Mouse (Mus musculus): ENCODE measurements around the gene Myt1l.

Gene Myt1l

DNA sequence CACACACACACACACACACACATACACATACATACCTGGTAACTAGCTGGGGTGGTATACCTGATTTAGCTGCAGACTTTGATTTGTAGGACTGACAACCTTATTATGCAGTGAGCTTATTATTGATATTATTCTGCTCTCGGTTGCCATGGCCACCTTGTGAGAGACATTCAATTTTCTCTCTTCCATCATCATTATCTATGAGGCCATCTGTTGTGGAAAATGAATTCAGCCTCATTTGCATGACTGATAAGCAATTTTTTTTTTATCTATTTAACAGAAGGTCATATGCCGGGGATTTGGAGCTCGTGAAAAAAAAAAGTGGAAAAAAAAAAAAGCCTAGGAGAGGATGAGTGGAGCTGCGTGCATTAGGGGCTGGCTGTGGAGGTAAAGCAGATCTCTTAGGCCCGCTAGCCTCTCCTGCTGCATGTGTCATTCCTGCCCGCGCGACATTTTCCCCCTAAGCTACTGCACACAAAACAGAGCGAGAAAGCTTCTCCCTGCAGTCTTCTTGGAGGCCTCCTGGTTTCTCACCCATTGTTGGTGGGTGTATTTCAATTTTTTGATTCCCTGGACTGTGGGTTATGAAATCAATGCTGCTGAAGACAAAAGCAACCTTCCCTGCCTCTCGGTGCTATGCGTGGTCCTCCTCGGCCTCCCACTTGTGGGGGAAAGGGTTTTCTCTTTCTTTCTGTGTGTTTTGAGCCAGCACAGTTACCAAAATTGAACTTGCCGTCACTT lies at the start of gene Myt1l:
Gene Myt1l, plus strand, starts transcription at position 354 of the 741 bp plus-strand sequence.
- peak; percentile 39 for DNase-seq

DNA sequence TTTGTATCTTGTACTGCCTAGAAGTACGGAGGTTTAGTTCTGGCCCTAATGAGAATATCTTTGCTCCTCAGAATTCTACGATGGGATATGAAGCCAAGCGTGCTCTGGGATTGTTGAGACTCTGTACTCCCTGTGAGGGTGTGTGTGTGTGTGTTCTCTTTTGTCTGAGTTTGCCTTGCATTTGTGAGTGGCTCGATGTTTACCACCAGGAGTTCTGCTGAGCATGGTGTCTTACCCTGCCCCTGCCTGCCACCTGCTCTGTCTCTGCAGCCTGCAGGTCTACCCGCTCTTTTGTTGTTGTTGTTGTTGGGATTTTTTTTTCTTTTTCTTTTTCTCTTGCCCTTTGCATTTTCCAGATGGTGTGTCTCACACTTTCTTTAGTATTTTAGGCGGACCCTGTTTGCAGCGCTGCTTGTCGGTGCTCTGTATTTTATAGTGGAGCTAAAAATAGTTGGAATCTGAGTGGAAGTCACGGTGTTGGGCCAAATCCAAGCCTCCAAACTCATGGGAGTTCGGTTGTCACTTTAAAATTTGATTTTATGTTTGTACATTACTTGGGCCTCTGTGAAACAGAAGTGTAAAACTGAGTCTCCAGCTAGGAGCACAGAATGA lies 41.7 kb upstream of the Myt1l start:
- DNase-seq: no peak

DNA sequence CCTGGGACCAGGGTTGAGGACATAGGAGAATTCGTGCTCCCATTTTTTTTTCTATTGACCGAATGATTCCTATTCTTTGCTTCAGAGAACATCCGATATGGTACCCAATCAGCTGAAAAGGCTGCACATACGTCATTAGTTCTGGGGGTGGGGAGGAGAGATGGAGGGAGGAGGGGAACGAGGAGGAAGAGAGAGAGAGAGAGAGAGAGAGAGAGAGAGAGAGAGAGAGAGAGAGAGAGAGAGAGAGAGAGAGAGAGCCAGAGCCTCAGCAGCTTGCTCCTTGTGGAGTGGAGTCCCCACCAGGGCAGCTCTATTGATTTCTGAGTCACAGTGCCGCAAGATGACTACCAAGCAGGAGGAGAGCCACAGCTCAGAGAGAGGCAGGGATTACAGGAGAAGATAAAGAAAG lies 1.9 kb upstream of the Myt1l start:
- peak; percentile 64 for DNase-seq

DNA sequence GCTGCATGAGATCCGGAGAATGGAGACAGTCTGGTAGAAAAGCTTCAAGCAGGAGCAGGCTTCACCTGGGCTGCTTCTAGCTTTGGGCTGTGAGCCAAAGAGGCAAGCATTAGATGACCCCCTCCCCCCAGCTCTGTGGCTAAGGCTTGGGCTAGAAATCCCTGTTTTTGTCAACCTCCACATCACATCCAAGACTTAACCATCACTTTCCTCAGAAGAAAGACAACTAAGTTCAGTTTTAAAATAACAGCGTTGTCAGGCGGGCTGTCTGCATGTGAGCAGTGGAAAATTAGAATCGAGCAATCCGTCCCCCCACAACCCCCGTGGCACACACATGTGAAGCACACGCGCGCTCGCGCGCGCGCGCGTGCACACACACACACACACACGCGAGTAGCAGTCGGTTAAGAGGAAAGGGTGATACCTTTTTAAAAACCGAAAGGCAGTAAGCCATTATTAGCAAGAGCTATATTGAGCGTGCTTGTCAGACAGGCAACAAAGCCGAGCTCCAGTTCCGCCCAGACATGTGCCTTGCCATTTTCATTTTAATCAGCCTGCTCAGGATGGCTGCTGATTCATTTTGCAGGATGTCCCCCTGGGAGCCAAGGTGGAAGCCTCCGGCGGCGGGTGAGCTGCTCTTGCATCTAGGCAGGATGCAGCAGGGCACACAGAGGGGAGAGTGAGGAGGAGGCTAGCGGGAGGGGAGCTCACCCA lies 979 bp upstream of the Myt1l start:
- peak; percentile 82 for DNase-seq

DNA sequence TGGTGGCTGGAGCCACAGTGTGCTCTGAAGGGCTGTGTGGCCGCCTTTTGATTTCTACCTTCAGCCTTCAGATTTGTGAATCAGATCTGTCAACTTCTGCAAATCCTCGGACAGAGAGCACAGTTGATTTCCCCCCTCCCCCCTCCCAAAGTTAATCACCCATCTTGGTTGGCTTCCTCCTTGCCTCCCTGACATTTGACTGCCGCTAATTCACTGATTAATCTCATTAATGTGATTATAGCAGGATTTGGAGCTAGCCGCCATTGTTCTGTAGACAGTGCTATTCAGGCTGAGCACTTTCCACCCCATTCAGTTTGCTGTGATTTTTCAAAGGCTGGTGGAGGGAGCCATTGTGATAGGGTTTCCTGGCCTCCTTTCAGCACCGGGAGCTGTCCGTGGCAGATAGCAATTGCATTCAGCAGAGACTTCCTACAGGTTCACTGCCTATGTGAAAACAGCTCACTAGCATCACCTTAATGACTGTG lies 2.1 kb downstream of the Myt1l start:
- peak; percentile 39 for DNase-seq

DNA sequence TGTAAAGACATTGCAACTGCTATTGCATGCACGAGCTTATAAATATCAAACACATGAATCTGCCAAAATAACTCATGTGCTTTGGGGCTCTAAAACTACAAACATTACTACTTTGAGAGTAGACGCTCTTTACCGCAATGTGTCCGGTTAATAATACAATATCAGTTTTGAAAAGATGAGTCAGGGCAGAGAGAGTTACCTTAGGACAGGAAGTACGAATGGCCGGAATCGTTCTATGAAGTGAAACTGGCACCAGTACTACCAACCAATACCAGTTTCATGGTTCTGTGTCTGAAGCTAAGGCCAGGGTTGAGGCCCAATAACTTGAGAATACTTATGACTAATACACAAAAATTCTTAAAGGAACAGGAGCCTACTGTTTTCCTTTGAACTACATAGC lies 2.6 kb downstream of the Myt1l start:
- DNase-seq: no peak

DNA sequence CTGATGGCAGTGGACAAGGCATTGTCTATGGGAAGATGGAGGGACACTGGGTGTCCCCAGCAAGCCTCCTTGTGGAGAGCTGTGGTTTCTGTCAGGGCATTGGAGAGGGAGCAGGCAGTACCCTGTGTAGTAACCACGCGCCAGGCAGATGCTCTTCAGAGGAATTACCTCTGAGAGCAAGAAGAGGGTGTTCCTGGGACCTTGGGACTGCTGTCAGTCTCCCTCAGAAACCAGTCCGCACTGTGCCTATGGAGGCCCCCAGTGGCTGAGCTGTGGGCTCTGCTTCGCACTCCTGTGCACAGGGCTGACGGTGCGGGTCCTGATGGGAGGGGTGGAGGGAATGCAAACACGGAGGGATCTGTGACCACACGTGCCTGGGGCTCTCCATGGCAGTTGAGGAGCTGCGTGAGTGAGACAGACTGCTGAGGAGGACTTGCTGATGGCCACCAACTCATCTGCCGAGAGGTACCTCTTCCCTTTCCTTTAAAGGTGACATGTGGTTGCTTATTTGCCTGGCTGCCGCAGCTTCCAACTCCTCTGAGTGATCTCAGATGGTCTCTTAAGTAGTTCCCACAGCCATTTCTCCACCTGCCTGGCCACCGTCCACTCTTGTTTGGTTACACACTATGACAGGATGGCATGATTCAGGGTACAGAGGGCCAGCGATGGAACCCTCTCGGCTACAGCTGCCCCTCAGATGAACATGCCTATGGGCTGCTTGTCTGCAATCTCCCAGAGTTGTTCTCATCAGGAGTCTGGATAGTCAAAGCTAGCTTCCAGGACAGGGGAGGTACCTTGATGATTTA lies 5.1 kb downstream of the Myt1l start:
- DNase-seq: peak; percentile 55

DNA sequence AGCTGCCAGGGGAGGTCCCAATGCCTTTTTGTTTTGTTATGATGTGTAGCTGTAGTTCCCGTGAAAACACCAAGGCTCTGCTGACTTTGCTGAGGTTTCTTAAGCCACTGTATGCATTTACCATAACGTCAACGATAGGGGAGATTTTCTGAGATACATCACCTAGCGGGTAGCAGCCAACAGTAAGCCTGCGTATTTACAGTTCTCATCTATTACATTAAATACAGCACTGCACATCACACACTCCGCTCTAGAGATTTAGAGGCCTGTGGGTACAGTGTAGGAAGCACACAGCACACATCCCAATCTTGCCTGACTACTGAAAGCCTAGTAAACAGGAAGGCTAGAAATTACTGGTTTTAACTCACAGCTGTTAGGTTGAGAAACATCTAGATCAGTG lies 6.1 kb downstream of the Myt1l start:
- peak; percentile 35 for DNase-seq

DNA sequence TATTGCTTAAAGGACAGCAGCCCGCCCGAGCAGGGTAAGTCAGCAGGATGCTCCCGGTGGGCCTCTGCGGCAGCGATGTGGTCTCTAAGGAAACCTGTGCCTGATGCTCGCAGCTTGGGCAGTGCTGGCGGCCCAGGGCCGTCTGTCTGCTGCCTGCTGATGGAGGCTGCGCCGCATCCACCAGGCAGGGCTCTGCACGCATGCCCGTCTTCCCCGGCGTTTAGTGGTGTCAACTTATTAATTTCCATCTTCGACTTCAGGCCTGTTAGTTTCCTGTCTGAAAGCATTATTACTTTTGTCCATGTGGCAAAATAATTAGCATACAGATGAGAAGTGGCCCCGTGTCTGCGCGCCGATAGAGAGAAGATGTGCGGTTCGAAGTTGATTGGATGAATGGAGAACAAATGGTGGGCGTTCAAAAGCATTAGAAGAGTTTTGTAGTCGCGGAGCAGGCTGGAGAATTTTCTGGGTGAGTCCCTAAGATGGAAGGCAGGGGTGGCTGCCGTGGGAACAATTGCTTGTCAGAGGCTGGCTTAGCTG lies 6.6 kb downstream of the Myt1l start:
- DNase-seq: peak; percentile 60

DNA sequence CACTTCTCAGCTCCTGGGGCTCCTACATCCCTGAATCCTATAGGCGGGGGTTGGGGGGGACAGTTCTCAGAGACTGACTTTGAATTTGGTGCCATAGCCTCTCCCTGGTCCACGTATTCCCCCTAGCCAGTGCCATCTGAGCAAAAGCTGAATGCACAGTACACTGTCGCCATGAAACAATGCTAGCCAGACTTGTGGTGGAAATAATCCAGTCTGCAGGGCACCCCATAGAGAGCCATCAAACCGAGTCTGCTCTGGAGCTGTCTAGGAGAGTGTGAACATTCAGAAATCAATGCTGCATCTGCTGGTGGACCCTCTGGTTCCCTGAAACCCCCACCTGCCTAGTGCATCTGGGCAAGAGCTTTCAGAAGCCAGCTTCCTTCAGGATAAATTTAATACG lies 9.7 kb downstream of the Myt1l start:
- DNase-seq: peak; percentile 45

DNA sequence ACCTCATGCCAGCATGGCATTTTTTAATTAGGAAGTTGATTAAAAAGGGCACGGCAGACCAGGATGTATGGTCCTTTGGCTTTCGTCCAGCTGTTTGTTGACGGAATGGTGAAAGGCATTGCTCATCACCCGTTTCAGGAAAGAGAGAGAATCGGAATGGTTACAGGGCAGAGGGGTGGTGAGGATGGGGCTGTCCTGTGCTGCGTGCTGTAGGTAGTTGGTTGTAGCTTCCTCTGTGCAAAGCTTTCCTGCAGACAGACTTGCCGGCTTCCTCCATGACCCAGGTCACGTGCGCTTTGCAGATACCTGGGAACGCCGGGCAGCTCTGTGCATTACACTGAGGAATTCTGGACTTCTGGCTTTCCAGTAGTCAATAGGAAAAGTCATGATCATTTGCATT lies 10.3 kb downstream of the Myt1l start:
- DNase-seq: peak; percentile 51

DNA sequence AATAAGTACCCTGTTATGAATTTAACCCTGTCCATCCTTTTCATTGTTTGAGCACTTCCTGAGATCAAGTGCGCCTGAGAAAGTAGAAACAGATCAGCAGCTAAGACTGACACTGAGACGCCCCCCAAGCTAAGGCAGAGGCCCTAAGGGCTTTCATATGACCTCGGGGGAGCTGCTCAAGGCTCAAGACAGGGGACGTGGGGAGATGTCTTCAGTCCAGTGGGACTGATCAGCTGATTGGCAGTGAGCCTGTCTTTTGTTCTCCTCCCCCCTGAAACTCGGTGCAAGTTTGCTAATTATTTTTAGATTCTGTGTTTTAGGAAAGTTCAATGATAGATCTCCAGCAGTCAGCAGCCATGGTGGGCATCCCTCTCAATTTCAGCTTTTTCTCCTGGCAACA lies 10.9 kb downstream of the Myt1l start:
- no peak for DNase-seq

DNA sequence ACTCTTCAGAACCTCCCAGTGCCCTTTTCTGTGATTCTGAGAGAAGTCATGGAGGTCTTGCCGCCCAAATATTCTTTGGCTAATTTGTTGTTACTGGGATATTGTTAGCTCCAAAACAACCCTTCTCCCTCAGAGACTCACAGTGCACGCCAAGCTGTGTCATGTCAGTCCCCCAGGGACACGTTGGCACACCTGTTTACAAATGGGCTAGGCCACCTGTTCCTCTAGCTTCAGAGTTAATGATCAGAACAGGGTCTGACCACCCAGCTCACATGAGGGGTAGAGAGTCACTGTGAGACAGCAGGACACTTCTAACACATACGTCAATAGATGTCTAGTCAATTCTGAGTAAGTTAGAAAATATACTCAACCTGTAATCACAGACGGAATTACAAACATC lies 12.6 kb downstream of the Myt1l start:
- DNase-seq: no peak

DNA sequence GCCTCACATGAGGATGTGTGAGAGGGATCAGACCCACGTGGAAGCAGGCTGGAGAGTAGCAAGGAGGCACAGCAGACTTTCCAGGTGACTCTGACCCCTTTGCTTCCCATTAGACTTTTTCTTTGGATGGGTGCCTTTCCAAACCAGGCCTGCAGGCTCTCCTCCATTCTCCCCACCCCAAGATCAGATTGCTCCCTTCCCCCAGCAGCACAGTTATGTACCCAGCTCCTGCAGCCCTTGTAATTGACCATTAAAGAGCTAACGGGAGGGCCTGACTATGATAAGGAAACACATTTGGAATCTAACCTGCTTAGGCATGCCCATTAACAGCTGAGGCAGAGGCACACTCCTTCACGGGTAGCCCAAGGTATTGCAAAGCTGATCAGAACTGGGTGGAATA lies 17.9 kb downstream of the Myt1l start:
- DNase-seq: no peak

DNA sequence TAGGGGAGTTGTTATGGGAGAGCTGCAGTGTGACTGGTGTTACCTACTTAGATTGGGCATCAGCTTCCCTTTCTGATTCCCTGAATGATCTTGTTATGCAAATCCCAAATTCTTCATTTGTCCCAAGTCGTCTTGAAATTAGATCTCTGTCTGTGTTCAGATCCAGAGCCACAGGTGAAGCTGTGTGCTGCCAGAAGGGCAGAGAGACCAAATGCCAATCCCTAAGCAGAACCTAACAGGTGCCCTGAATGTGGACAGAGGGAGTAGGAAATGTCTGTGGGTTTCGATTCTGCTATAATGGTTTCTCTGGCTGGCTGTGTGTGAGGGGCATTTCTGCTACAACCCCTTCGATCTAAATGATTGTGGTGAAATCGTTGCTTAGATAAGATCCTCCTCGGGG lies 18.9 kb downstream of the Myt1l start:
- DNase-seq: no peak

DNA sequence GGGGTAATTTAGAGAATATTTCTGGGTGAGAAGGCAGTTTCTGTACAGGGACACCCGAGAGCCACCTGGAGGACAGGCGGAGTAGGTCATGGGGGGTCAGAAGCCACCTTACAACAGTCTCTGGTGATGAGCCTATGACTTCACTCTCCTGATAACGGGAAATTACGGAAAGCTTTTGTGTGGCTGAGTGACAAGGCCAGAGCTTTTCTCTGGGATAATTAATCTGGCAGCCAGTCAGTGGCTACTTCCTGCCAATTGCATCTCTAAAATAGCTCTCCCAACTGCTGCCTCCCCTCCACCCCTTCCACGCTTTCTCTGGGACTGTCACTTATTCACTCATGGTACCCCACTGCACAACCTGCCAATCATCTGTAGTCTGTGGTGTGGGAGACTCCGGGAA lies 19.6 kb downstream of the Myt1l start:
- DNase-seq: peak; percentile 73

DNA sequence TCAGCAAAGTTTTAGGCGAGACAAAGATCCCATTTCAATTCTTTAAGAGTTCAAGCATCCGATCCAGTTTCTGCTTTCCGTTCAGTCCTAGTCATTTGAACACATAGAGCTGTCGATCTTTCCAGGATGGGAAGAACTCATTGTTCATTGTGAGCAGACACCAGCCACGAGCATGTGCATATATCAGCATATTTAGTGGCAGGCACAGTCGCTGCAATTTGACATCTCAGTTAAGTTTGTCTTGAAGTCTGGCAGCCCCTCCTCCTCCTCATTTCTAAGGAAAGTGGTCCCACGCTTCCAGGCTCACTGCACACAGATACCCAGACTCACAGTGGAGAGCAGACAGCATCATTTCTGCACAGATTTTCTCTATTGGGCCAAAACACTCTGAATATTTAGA lies 25.0 kb downstream of the Myt1l start:
- no peak for DNase-seq

DNA sequence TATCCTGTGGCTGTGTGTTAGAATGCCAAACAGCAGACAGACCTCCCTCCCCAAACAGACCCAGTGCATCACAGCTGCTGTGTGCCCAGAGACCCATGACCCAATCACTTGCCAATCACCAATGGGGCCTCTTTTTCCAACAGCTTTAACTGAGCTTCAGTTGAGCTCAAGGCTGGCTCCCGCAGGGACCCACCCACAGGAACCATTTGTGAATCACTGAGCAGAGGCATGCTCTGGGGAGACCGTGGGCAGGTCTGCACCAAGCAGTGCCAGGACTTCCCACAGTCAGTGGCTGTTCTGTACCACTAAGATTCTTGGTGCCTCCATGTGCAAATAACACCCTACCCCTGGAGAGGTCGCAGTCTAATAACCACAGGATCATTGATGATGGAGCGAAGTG lies 27.5 kb downstream of the Myt1l start:
- no peak for DNase-seq

DNA sequence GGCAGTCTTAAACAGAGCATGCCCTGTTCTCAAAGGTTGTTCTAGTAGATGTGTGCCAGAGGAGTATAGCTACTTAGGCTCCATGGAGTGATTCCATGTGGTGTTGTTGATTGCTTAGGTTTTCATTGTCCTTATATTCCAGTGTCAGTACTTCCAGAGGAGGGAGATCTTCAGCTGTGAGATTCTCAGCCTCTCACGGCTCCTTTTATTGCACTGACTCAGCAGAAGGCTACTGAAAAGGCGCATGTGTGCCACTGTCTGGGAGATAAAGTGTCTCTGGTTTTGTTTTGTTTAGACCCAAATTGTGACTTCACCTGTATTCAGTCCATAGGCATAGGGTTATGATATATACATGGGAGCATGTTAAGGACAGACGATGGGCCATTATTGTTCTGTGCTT lies 28.2 kb downstream of the Myt1l start:
- DNase-seq: no peak

DNA sequence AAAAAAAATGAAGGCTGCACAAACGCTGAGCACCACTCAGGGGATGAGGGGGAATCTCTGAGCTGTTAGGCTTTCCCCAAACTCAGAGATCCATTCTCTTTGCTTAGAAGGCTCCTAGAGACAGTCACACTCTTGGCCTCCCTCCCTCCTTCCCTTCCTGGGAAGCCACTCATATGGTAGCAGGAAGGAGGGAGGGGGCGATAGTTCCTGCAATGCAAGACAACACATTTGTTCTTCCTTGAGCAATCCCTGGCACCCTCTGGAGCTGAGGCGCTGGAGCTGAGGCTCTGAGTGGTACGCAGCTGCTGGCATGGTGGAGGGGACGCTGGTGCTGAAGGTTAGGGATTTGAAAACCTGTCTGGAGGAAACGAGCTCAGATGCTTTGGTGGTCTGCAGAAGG lies 28.7 kb downstream of the Myt1l start:
- no peak for DNase-seq

DNA sequence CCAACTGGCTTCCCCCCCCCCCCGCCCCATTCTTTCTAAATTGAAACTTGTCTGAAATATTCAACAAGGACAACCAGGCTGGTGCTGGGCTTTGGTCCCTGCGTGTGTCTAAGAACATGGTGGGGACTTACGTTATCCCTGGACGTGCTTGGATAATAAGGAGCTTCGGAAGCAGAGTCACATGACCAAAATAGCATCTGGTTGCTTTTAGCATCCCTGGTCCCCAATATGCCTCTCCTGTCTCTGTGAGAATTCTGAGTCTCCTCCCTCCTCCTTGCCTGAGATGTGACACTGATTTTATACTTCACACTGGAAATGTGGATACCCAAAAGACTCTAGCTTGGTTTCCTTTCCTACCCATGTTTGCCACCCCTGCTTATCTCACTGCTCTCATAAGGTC lies 31.6 kb downstream of the Myt1l start:
- no peak for DNase-seq

DNA sequence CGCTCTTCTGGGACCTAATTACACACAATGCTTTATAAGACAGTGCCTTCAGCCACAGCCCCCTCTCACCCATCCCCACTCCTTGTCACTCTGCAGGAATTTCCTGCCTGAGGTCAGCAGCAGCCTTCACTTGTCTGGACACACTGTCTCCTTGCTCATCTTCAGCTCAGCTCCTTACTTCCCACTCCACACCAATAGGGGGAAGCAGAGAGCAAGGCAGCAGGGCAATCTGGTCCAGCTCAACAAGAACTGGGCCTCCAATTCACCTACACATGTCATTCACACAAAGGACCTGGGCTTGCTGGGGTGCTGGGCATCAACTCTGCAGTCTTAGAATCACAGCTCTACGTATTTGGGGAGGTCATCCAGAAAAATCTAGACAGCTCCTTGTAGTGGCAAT lies 33.0 kb downstream of the Myt1l start:
- DNase-seq: no peak

DNA sequence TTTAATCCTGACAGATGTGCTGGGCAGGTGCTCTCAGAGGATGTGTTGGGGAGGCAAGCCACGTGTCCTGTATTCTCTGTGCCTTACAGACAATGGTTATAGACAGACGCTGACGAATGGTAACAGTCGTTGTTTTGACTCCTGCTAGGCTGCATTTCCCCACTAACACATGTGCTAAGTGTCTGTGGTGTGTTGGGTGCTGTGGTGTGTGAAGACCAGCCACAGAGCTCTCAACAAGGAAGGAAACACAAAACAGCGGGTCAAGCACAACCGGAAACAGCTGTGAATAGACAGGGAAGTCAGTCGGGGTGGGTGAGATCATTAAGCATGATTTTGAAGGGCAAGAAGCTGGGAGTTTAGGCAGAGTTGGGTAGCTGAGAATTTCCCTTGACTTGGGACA lies 41.1 kb downstream of the Myt1l start:
- DNase-seq: no peak
